In genomic region chr6:145867111-145867510, GRCm38 (mm10) we compare ENCODE assay signal across 8 mouse cellular contexts. TPM values are rescaled to one million over a fixed set of nuclear protein-coding genes. Genes with fewer than 3 reads are reported as not detected.
DNase-seq lines count a peak whose midpoint lies in the region; ATAC-seq and TF ChIP-seq lines count a peak whose summit lies in the region.

No protein-coding gene starts in this region.

- DNase-seq in heart, adult 8-10 months (ENCODE audit: low spot score) = no peak
- no peak for DNase-seq in CH12.LX (ENCODE audit: extremely low read depth)
- DNase-seq in forelimb bud, embryonic 11.5 days (ENCODE audit: low read depth, low spot score) = peak; percentile 25
- no peak for DNase-seq in right cerebral cortex, adult 18-20 months
- DNase-seq in frontal cortex, postnatal 36 days (ENCODE audit: low spot score in 2 of 2) = no peak
- no peak for DNase-seq in gastrocnemius, postnatal 36 days

- 58% methylated on average over 3 of the region's 3 CpGs for WGBS in heart, embryonic 11.5 days (ENCODE audit: insufficient replicate concordance)
- WGBS in limb, embryonic 13.5 days = 43% methylated on average over 3 of the region's 3 CpGs

- no peak for TF ChIP-seq EP300 in CH12.LX (IDR thresholded peaks at IDR 0.05; ENCODE audit: low read length)

- no peak for TF ChIP-seq CTCF in CH12.LX (conservative IDR thresholded peaks at IDR 0.05 in 1 of 2, IDR thresholded peaks at IDR 0.05 in 1 of 2; ENCODE audit: low read depth in 2 of 2, low read length in 2 of 2)

- TF ChIP-seq RAD21 in CH12.LX (IDR thresholded peaks at IDR 0.05; ENCODE audit: low read depth, low read length) = no peak

- H3K9me3 ChIP-seq in heart, embryonic 11.5 days (replicated peaks; ENCODE audit: control insufficient read depth, low read length) = no peaks in the 10 kb centered on the region
- H3K9me3 ChIP-seq in CH12.LX (replicated peaks; ENCODE audit: low read length) = no peaks in the 10 kb centered on the region
- no peaks in the 10 kb centered on the region for H3K9me3 ChIP-seq in limb, embryonic 13.5 days

- no peak overlapping the region for H3K9ac ChIP-seq in heart, embryonic 11.5 days (ENCODE audit: low read depth, low read length)
- no peak overlapping the region; the same call in 1 of the 2 replicates for H3K9ac ChIP-seq in CH12.LX (ENCODE audit: insufficient read depth, low read depth)
- H3K9ac ChIP-seq in limb, embryonic 13.5 days = no peak overlapping the region

- dilution Hi-C loops in CH12.LX (cut with MboI; ENCODE audit: extremely low pct_ligation_motif_present, extremely low pct_unique_long_range_greater_than_20kb, low sequenced_read_pairs) = no loop called here

- in situ Hi-C loops in CH12.LX (cut with MboI; ENCODE audit: low pct_ligation_motif_present, low pct_unique_long_range_greater_than_20kb, low sequenced_read_pairs) = no loop called here

- H3K4me1 ChIP-seq in heart, embryonic 11.5 days (ENCODE audit: control insufficient read depth, insufficient read depth, low read length) = peaks cover 18% of the 10 kb centered on the region
- H3K4me1 ChIP-seq in CH12.LX (ENCODE audit: control insufficient read depth in 1 of 2, insufficient read depth in 2 of 2) = peaks cover 4 to 35% of the 10 kb centered on the region in 2 experiments; a peak in 3 of 4 replicates
- H3K4me1 ChIP-seq in limb, embryonic 13.5 days = peaks cover 34% of the 10 kb centered on the region

- peaks cover 9% of the 10 kb centered on the region for H3K27me3 ChIP-seq in heart, embryonic 11.5 days (ENCODE audit: control insufficient read depth, insufficient read depth, low read length)
- no peaks in the 10 kb centered on the region for H3K27me3 ChIP-seq in CH12.LX (replicated peaks)
- peaks cover 43% of the 10 kb centered on the region for H3K27me3 ChIP-seq in limb, embryonic 13.5 days

- H3K27ac ChIP-seq in heart, embryonic 11.5 days (ENCODE audit: low read depth, low read length) = no peak overlapping the region
- no peak overlapping the region for H3K27ac ChIP-seq in CH12.LX (ENCODE audit: insufficient read depth, low read depth)
- no peak overlapping the region for H3K27ac ChIP-seq in limb, embryonic 13.5 days

- H3K4me3 ChIP-seq in heart, embryonic 11.5 days (ENCODE audit: low read depth, low read length) = no peak overlapping the region
- H3K4me3 ChIP-seq in CH12.LX (replicated peaks in 1 of 3; ENCODE audit: low read depth in 2 of 3, low read length in 2 of 3, poor library complexity in 1 of 3) = no peak overlapping the region
- H3K4me3 ChIP-seq in limb, embryonic 13.5 days = peak overlapping the region; percentile 69; the same call in 1 of the 2 replicates

- peak overlapping the region; percentile 99; the same call in 1 of the 2 replicates for H3K4me2 ChIP-seq in heart, embryonic 11.5 days
- H3K4me2 ChIP-seq in CH12.LX (ENCODE audit: insufficient read depth, low read depth, poor library complexity, severe bottlenecking) = peak overlapping the region; percentile 41; the same call in 1 of the 2 replicates
- peak overlapping the region; percentile 100 for H3K4me2 ChIP-seq in limb, embryonic 13.5 days (replicated peaks)

- intact Hi-C loops in gastrocnemius, postnatal 36 days (cut with DNase I) = loop anchor here (2.0 kb wide), 1 partner anchor 68 kb away; no protein-coding TSS in a partner anchor

- peaks cover 29% of the 10 kb centered on the region for H3K79me2 ChIP-seq in CH12.LX (replicated peaks; ENCODE audit: control insufficient read depth, extremely low read depth, insufficient read depth, poor library complexity, severe bottlenecking)

- no peak for TF ChIP-seq POLR2A in CH12.LX (IDR thresholded peaks at IDR 0.05; ENCODE audit: low read depth, low read length)

- H3K36me3 ChIP-seq in heart, embryonic 11.5 days (ENCODE audit: control insufficient read depth, insufficient read depth, low read length) = no peaks in the 10 kb centered on the region
- peaks cover 0 to 18% of the 10 kb centered on the region in 2 experiments for H3K36me3 ChIP-seq in CH12.LX (replicated peaks in 1 of 2; ENCODE audit: control insufficient read depth in 1 of 2, insufficient read depth in 1 of 2, low read length in 1 of 2)
- H3K36me3 ChIP-seq in limb, embryonic 13.5 days = no peaks in the 10 kb centered on the region

- ATAC-seq in heart, embryonic 11.5 days (replicated peaks; ENCODE audit: insufficient number of reproducible peaks, low FRiP score, low TSS enrichment) = no peak
- no peak for ATAC-seq in limb, embryonic 13.5 days (ENCODE audit: low FRiP score, low read depth)

TF ChIP-seq in CH12.LX, 34 proteins besides CTCF, POLR2A, EP300 and RAD21:
- TF ChIP-seq PAX5 (IDR thresholded peaks at IDR 0.05; ENCODE audit: low read length) (no peak), MAZ (IDR thresholded peaks at IDR 0.05; ENCODE audit: low read depth, low read length) (no peak), MAX (IDR thresholded peaks at IDR 0.05; ENCODE audit: low read length) (no peak), ETS1 (conservative IDR thresholded peaks at IDR 0.05; ENCODE audit: low read depth, low read length) (no peak), ZNF384 (IDR thresholded peaks at IDR 0.05; ENCODE audit: low read depth, low read length) (no peak)
TF ChIP-seq in CH12.LX: peak in this region for 0.

RNA-seq across cellular contexts. Expression of gene Bhlhe41, which starts 1.8 kb away (rescaled TPM):
- polyA plus RNA-seq in heart, embryonic 11.5 days (2014; fragmentation: Nextera tagmentation; extraction: Ambion mirVana) = 7.6 and 8.5 TPM in 2 replicates
- total RNA-seq in heart, adult 8-10 months (2022) = 10 to 100 TPM; 27.4 to 57.3 (median 35.1) TPM
- total RNA-seq in CH12.LX (2012; rRNA removed) = 12.6 and 19.1 TPM in 2 replicates
- total RNA-seq in CH12.LX (2014; rRNA removed) = 11.9 and 12.5 TPM in 2 replicates
- 105 and 110 TPM in 2 replicates for polyA plus RNA-seq in CH12.LX (2012; ENCODE audit: insufficient read length, low read depth)
- polyA plus RNA-seq in limb, embryonic 13.5 days (2015; fragmentation: Nextera tagmentation; extraction: Ambion mirVana) = 2.7 and 2.9 TPM in 2 replicates
- 10 to 100 TPM; 52.8 to 55.3 TPM for total RNA-seq in gastrocnemius, postnatal 36 days (2021)

Comparison
In these comparisons a context has a peak if more than half of its experiments do, and no peak if none do; other contexts are left out.
1. H3K4me2 ChIP-seq: peak in every context shown above with its lines; median percentile 100 in limb, embryonic 13.5 days; 99 in heart, embryonic 11.5 days; 41 in CH12.LX.